Mouse (Mus musculus) C2C12 (cell line): ENCODE measurements around the gene Ech1. TPM values are rescaled to one million over a fixed set of nuclear protein-coding genes. Genes with fewer than 3 reads are reported as not detected.
A peak's percentile ranks its signal among the peaks of the same experiment; 100 is the strongest.

Experiments
- H3K27me3 ChIP-seq: one replicate; pipeline ENCODE4 v1.6.1; 2011; ENCODE audit not compliant: control insufficient read depth, insufficient read depth, insufficient read length
- H3K36me3 ChIP-seq: one replicate; pipeline ENCODE4 v1.6.1; 2011; ENCODE audit not compliant: control insufficient read depth, insufficient read depth
- H3K4me3 ChIP-seq: one replicate; pipeline ENCODE4 v1.5.1; 2011; ENCODE audit warnings: mild to moderate bottlenecking, control low read depth; ENCODE audit not compliant: poor library complexity, insufficient read depth, severe bottlenecking
- H3K79me2 ChIP-seq: one replicate; pipeline ENCODE4 v1.6.1; 2011; ENCODE audit not compliant: control insufficient read depth, insufficient read depth
- H3K79me3 ChIP-seq: one replicate; pipeline ENCODE4 v1.6.1; 2011; ENCODE audit warnings: low read depth, control low read depth
- H3ac ChIP-seq: one replicate; pipeline ENCODE3; 2011; ENCODE audit warnings: low read depth; ENCODE audit not compliant: control insufficient read depth, insufficient read length
- CEBPB ChIP-seq: IDR thresholded peaks from one replicate; pipeline ENCODE4 v1.6.1; 2011; ENCODE audit warnings: low read depth, mild to moderate bottlenecking, control low read depth, moderate library complexity
- CTCF ChIP-seq: IDR thresholded peaks from one replicate; pipeline ENCODE4 v1.5.1; 2011; ENCODE audit not compliant: control insufficient read depth, insufficient read depth, insufficient read length
- FOSL1 ChIP-seq: IDR thresholded peaks from one replicate; pipeline ENCODE4 v1.8.0; 2011; ENCODE audit warnings: mild to moderate bottlenecking, low read length; ENCODE audit not compliant: poor library complexity, insufficient read depth, severe bottlenecking
- MAX ChIP-seq: IDR thresholded peaks from one replicate; pipeline ENCODE4 v1.6.1; 2011; ENCODE audit warnings: mild to moderate bottlenecking, control low read depth
- MYOD1 ChIP-seq: IDR thresholded peaks from one replicate; pipeline ENCODE4 v1.6.1; 2011; ENCODE audit warnings: low read depth; ENCODE audit not compliant: control insufficient read depth, insufficient read length
- MYOG ChIP-seq: IDR thresholded peaks from one replicate; pipeline ENCODE4 v1.6.1; 2011; ENCODE audit not compliant: control insufficient read depth, insufficient read length; ENCODE audit errors: extremely low read depth
- USF1 ChIP-seq: IDR thresholded peaks from one replicate; pipeline ENCODE4 v1.6.1; 2011; ENCODE audit warnings: low read depth, mild to moderate bottlenecking, control low read depth, moderate library complexity
- polyA plus RNA-seq: library from polyadenylated mRNA; unstranded; fragments of >200 nt; fragmentation: generic; extraction: Trizol; gene quantifications from one replicate; pipeline ENCODE4 v1.2.1, GENCODE M21; 2012; ENCODE audit warnings: missing spikeins

The Ech1 gene
- polyA plus RNA-seq, 1 experiment = 106 TPM

DNA sequence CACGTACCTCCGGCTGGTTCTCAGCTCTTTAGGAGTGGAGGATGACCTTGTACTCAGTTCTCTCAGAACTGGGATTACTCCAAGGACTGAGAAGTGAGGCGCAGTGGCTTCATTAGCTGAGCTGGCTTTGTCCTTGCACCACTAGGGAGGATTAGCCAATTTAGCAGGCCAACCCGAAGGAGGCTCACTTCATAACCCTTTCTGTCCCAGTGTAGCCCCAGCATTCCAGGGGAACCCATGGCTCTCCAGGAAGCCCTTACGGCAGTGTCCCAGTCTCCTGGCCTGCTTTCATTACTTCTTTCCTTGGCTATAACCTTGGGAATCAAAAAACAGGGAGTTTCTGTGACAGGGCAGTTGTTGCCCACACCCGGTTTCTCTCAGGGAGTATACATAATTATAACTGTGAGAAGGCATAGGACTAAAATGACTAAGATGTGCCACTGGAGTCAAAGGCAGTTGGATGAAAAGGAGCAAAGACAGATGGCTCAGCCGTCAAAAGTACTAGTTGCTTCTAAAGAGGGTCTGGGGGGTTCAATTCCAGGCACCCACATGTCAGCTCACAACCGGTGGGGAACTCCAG is 17.3 kb upstream of the Ech1 start:
- no peak overlapping the region for H3K4me3 ChIP-seq
- peaks cover 12% of the 10 kb centered on the region for H3K36me3 ChIP-seq
- peaks cover 14% of the 10 kb centered on the region for H3K79me3 ChIP-seq
- no peak for TF ChIP-seq CTCF
- TF ChIP-seq MAX = no peak
- TF ChIP-seq MYOD1 = no peak
- TF ChIP-seq USF1 = no peak
- TF ChIP-seq FOSL1 = no peak
- TF ChIP-seq CEBPB = no peak
- TF ChIP-seq MYOG = no peak
- H3K79me2 ChIP-seq = peaks cover 15% of the 10 kb centered on the region
- H3ac ChIP-seq = peak overlapping the region; percentile 94
- H3K27me3 ChIP-seq = no peaks in the 10 kb centered on the region

DNA sequence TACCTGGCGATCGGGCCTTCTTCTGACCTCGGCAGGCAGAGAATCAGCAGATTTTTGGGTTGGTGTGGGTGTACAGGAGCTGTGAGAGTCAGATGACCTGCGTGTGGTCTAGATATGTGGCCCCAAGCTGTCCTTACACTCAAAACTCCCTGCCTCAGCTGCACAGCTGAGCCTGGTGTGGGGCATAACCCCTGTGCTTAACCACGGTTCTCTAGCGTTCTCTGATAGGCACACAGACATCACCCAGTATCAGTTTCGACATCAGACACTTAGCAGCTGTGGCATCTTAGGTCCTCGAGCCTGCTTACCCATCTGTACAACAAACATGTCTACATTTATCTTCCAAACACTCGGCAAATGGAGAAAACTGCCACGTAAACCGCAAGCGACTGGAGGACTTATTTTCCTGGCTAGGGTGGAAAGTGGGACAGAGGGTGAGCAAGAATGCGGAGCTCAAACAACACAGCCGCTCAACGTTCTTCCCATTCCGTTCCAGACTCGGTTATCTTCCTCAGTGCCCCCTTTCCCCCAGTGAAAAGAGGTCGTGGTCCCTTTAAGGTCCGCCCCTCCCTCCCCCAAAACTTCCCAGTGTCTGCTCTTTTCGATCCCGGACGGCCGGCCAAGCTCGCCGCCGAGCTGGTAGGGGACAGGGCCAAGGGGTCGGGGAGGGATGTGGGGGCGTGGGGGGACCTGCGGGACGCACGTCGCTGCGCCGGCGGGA is 16.6 kb upstream of the Ech1 start, which contains the start of gene Hnrnpl:
Hnrnpl (plus strand) TSS at position 321 of the 721 bp plus-strand sequence.
- Histone ChIP-seq H3K4me3 (peak within 1 kb of the TSS; percentile 52), H3ac (peak within 1 kb of the TSS; percentile 94)
- TF ChIP-seq USF1 (no peak), CEBPB (no peak), FOSL1 (no peak), MAX (no peak), MYOD1 (peak; percentile 32), CTCF (no peak), MYOG (no peak)

DNA sequence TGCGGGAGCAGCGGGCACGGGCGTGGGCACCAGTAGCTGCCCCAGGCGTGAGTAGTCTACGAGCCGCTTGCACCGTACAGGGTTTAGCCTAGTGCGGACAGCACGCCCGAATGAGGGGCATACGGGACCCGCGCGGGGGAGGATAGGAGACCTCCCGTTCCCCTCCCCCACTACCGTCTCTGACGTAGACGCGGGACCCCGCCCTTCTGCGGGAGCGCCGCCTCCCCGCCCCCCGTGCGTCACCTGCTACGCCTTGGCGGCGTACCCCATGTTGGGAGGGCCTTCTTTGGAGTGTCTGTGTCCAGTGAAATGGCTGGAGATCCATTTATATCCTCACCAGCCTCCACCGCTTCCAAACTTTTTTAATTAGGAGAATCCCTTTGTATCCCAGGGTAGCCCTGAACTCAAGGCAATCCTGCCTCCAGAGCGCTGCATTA is 16.0 kb upstream of the Ech1 start:
- Histone ChIP-seq H3K36me3 (peaks cover 25% of the 10 kb centered on the region), H3K4me3 (peak overlapping the region; percentile 52), H3K79me2 (peaks cover 28% of the 10 kb centered on the region), H3ac (peak overlapping the region; percentile 94), H3K79me3 (peaks cover 26% of the 10 kb centered on the region), H3K27me3 (no peaks in the 10 kb centered on the region)
- no peak for TF ChIP-seq FOSL1
- TF ChIP-seq MYOG = no peak
- no peak for TF ChIP-seq USF1
- TF ChIP-seq MAX = no peak
- TF ChIP-seq CEBPB = no peak

More for the DNA sequence above, 16.6 kb upstream of the Ech1 start, which contains the start of gene Hnrnpl:
- H3K27me3 ChIP-seq = no peaks in the 10 kb centered on the region
- peaks cover 22% of the 10 kb centered on the region for H3K79me2 ChIP-seq
- H3K79me3 ChIP-seq = peaks cover 20% of the 10 kb centered on the region
- peaks cover 19% of the 10 kb centered on the region for H3K36me3 ChIP-seq

DNA sequence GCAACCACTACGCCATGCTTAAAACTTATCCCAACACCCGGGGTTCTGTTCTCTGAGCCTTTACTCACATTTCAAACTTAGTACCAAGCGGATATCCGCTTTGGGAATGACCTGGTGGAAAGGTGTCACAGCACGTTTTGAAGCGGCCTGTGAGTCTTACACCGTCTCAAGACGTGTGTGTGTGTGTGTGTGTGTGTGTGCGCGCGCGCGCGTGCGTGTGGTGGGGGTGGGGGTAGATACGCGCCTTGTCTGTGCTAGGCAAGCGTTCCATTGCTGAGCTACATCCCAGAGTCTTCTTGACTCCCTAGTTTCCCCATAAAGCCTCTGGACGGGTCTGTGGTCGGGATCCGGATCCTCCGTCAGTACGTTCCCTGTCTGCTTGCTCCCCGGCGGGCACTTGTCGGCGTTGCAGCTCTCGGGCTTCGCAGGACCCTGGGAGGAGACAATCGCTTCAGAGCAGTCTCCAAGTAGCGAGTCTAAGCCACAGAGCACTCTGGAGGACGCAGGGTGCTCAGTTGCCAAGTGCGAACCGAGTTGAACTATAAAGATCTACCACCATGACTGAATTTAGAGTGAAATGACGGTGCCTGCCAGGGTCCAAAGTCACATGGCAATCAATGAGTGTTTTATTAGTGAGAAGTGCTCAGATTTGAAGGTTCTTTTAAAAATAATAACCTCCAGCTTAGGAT is 15.5 kb upstream of the Ech1 start:
- Histone ChIP-seq H3K4me3 (peak overlapping the region; percentile 52), H3K36me3 (peaks cover 31% of the 10 kb centered on the region), H3ac (peak overlapping the region; percentile 81), H3K79me2 (peaks cover 33% of the 10 kb centered on the region), H3K79me3 (peaks cover 32% of the 10 kb centered on the region), H3K27me3 (no peaks in the 10 kb centered on the region)
- no peak for TF ChIP-seq USF1
- TF ChIP-seq MYOG = no peak
- no peak for TF ChIP-seq CEBPB
- no peak for TF ChIP-seq FOSL1
- TF ChIP-seq CTCF = no peak
- TF ChIP-seq MAX = no peak
- no peak for TF ChIP-seq MYOD1

DNA sequence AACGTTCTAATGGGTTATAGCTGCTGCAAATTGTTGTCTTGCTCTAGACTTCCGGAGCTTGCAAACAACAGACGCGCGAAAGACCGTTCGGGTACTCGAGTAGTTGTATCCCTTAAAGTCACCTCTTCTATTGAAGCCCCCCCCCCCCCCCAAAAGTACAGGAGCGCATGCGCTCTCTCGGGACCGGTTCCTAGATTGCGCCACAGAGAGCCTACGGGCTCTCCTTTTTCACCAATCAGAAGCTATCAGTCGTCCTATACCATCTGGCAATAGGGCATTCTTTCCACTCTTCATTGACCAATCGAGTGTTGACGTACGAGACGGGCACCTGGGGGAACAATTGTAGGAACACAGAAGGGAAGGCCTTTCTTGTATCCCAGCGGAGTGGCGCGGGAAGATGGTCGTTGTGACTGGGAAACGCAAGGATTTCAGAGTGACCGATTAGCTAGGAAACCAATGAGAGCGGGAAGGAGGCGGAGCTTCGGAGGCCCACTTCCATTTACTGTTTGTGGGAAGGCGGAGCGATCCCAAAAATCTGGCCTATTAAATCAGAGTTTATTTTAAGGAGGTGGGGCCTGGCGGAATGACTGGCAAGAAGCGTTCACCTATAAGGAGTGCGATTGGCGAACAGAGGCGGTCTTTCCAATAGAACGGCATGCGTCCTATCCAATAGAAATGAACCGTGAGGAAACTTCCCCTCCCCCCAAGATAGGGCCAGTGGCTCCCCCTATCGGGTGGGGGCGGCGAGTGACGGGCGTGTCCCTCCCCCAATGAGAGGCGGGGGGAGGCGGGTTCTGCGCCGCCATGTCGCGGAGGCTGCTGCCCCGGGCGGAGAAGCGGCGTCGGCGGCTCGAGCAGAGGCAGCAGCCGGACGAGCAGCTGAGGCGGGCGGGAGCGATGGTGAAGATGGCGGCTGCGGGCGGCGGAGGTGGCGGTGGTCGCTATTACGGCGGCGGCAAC is 14.6 kb upstream of the Ech1 start:
- peaks cover 40% of the 10 kb centered on the region for H3K79me3 ChIP-seq
- peaks cover 42% of the 10 kb centered on the region for H3K79me2 ChIP-seq
- H3K27me3 ChIP-seq = no peaks in the 10 kb centered on the region
- TF ChIP-seq CEBPB = peak; percentile 67
- no peak for TF ChIP-seq MAX
- peak overlapping the region; percentile 59 for H3K4me3 ChIP-seq
- peaks cover 39% of the 10 kb centered on the region for H3K36me3 ChIP-seq
- peak overlapping the region; percentile 96 for H3ac ChIP-seq
